Mouse (Mus musculus): ENCODE data around the gene Ahcy. TPM values are rescaled to one million over a fixed set of nuclear protein-coding genes. Genes with fewer than 3 reads are reported as not detected.
"Not testable (repeated sequence)": the region's sequence is repeated elsewhere in the genome, so short reads cannot be mapped to it uniquely, and the experiment has no call there.

Gene Ahcy
- polyA plus RNA-seq, 1 experiment from 2014 or later, result 80.8 TPM

DNA sequence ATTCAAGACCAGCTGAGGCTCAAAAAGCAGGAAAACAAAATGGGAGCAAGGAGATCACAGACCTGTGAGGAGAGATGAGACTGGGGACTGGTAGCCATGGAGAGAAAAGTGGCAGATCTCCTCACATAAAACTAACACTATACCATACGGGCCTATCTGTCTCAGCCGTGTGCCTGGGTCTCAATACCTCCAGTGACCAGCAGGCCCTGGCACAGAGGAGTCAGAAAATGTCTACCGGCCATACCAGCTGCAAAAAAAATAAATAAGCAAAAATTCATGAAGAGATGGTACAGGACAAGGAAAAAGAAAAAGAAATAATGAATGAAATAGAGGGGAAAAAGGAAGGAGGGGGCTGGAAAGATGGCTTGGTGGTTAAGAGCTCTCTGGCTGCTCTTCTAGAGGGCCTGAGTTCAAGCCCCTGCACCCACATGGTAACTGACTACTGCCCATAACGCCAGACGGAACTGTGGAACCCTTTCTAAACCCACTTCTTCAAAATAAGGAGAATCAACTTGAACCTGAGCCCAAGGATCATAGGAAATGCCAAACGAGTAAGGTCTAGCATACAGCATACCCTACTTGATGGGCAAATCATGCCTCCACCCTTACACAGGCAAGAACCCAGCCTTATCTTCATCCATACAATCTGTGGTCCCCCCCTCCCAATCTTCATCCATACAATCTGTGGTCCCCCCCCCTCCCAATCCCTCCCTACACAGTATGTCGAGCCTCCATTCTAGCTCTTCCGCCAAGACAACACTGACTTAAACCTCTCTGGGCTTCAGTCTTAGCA, 1.7 kb downstream of the Ahcy start:
- Histone ChIP-seq H3K4me3 (peak overlapping the region; percentile 75), H3K4me2 (peak overlapping the region; percentile 74), H3K27ac (no peak overlapping the region), H3K9me3 (no peaks in the 10 kb centered on the region), H3K4me1 (peaks cover 26% of the 10 kb centered on the region), H3K9ac (0 out of 2 replicates have a peak overlapping the region, but pooled peaks have one; percentile 90), H3K27me3 (no peaks in the 10 kb centered on the region), H3K36me3 (peaks cover 13% of the 10 kb centered on the region)
- ATAC-seq (ENCODE audit: insufficient number of reproducible peaks, insufficient read depth, low FRiP score, low TSS enrichment, low read depth), result no peak
- 88% methylated on average over 8 of the region's 8 CpGs for WGBS

DNA sequence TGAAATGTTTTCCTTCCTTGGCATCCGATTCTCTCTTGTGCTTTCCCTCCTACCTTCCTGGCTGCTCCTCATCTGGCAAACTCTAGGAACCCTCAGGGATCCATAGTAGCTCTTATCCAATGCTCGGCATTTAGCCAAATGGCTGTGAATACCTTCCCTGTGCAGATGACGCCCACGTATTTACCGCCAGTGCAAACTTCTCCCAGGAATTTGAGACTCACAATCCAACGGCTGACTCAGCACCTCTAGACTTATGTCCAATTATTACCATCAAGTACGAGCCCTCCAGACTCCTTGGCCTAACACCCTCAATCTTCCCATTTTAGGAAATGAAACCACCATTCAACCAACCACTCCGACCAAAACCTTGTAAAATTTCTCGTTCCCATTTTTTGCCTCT, 3.3 kb downstream of the Ahcy start:
- 85% methylated on average over 9 of the region's 9 CpGs for WGBS
- Histone ChIP-seq H3K27me3 (no peaks in the 10 kb centered on the region), H3K9ac (no peak overlapping the region), H3K36me3 (peaks cover 29% of the 10 kb centered on the region), H3K27ac (no peak overlapping the region), H3K4me2 (no peak overlapping the region), H3K4me3 (no peak overlapping the region), H3K4me1 (peaks cover 26% of the 10 kb centered on the region), H3K9me3 (no peaks in the 10 kb centered on the region)
- no peak for ATAC-seq (ENCODE audit: insufficient number of reproducible peaks, insufficient read depth, low FRiP score, low TSS enrichment, low read depth)

DNA sequence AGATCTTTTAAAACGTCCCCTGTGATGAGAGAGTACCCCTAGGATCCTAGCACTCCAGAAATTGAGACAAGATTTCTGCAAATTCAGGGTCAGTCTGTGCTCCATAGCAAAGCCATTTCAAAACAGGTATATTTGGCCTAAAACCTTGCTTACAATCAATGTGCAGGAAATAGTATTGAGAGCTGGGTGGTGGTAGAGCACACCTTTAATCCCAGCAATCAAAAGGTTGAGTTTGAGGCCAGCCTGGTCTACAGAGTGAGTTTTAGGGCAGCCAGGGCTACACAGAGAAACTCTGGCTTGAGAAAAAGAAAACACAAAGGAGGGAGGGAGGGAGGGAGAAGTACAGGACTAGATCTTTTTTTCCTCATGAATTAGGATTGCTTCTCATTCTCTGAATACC, 16.9 kb downstream of the Ahcy start:
- H3K9me3 ChIP-seq, result no peaks in the 10 kb centered on the region
- no peak overlapping the region for H3K27ac ChIP-seq
- 66% methylated on average over 1 of the region's 1 CpGs for WGBS
- H3K4me2 ChIP-seq, result no peak overlapping the region
- no peak for ATAC-seq (ENCODE audit: insufficient number of reproducible peaks, insufficient read depth, low FRiP score, low TSS enrichment, low read depth)
- H3K36me3 ChIP-seq, result peaks cover 28% of the 10 kb centered on the region
- no peak overlapping the region for H3K4me3 ChIP-seq
- no peak overlapping the region for H3K9ac ChIP-seq
- H3K27me3 ChIP-seq, result no peaks in the 10 kb centered on the region
- no peaks in the 10 kb centered on the region for H3K4me1 ChIP-seq

GRCm38 (mm10) chr2:155056076-155056578, 18.2 kb downstream of the Ahcy start:
- 68% methylated on average over 5 of the region's 5 CpGs for WGBS
- peaks cover 9% of the 10 kb centered on the region for H3K4me1 ChIP-seq
- H3K9ac ChIP-seq, result no peak overlapping the region
- H3K4me3 ChIP-seq, result no peak overlapping the region
- peaks cover 15% of the 10 kb centered on the region for H3K36me3 ChIP-seq
- H3K9me3 ChIP-seq, result no peaks in the 10 kb centered on the region
- H3K27me3 ChIP-seq, result no peaks in the 10 kb centered on the region
- H3K4me2 ChIP-seq, result no peak overlapping the region
- no peak overlapping the region for H3K27ac ChIP-seq
- no peak for ATAC-seq (ENCODE audit: insufficient number of reproducible peaks, insufficient read depth, low FRiP score, low TSS enrichment, low read depth)

- Histone ChIP-seq H3K36me3 (peaks cover 8% of the 10 kb centered on the region), H3K9ac (no peak overlapping the region), H3K4me2 (no peak overlapping the region), H3K9me3 (no peaks in the 10 kb centered on the region), H3K4me1 (peaks cover 14% of the 10 kb centered on the region), H3K27ac (no peak overlapping the region), H3K4me3 (no peak overlapping the region), H3K27me3 (no peaks in the 10 kb centered on the region)
- no peak for ATAC-seq (ENCODE audit: insufficient number of reproducible peaks, insufficient read depth, low FRiP score, low TSS enrichment, low read depth)
- 23% methylated on average over 3 of the region's 3 CpGs for WGBS
Measured at GRCm38 (mm10) chr2:155054672-155055071, 19.6 kb downstream of the Ahcy start.

GRCm38 (mm10) chr2:155053512-155053911, 20.8 kb downstream of the Ahcy start:
- H3K4me3 ChIP-seq; ATAC-seq (ENCODE audit: insufficient number of reproducible peaks, insufficient read depth, low FRiP score, low TSS enrichment, low read depth); H3K9ac ChIP-seq; H3K27ac ChIP-seq; H3K36me3 ChIP-seq; H3K27me3 ChIP-seq; H3K9me3 ChIP-seq; H3K4me2 ChIP-seq: not testable (repeated sequence)
- H3K4me1 ChIP-seq, result peaks cover 17% of the 10 kb centered on the region
- WGBS, result 89% methylated on average over 8 of the region's 8 CpGs

- Histone ChIP-seq H3K4me2 (no peak overlapping the region), H3K9me3 (no peaks in the 10 kb centered on the region), H3K36me3 (no peaks in the 10 kb centered on the region), H3K9ac (no peak overlapping the region), H3K27me3 (no peaks in the 10 kb centered on the region), H3K4me3 (no peak overlapping the region), H3K4me1 (peaks cover 23% of the 10 kb centered on the region), H3K27ac (no peak overlapping the region)
- WGBS, result 73% methylated on average over 2 of the region's 2 CpGs
- ATAC-seq (ENCODE audit: insufficient number of reproducible peaks, insufficient read depth, low FRiP score, low TSS enrichment, low read depth), result no peak
Measured at GRCm38 (mm10) chr2:155052681-155053080, 21.6 kb downstream of the Ahcy start.

DNA sequence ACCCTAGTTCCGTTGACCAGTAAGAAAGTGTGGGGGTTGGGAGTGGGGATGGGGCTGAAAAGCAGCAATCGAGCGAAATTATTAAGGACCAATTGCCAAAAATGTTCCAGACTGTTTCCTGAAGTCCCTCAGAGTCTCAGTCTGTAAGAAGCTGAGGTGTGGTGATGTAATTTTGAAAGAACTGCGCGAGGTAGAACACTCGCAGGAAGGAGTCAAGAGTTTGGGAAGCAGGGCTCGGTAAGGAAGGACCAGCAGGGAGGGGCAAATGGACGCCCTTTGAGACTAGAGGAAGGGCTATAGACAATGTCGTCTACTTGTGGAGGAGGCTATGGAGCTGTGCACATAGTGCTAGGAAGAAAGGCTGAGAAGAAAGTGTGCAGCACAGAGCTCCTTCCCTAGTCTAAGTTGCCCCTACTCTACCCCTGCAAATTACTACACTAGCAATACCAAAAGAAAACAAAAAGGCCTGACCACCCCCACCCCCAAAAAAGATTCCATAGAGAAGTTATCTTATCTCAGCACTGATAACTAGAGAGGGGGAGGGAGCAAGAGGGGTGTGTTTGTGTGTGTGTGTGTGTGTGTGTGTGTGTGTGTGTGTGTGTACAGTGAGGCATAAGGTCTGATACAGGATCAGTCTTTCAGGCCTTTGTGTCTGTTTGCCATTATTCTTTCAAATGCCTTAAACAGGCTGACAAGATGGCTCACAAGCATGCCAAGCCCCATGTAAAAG, 22.5 kb downstream of the Ahcy start:
- peak overlapping the region; percentile 57 for H3K4me3 ChIP-seq
- H3K27ac ChIP-seq, result peak overlapping the region; percentile 90; the same call in 1 of the 2 replicates

DNA sequence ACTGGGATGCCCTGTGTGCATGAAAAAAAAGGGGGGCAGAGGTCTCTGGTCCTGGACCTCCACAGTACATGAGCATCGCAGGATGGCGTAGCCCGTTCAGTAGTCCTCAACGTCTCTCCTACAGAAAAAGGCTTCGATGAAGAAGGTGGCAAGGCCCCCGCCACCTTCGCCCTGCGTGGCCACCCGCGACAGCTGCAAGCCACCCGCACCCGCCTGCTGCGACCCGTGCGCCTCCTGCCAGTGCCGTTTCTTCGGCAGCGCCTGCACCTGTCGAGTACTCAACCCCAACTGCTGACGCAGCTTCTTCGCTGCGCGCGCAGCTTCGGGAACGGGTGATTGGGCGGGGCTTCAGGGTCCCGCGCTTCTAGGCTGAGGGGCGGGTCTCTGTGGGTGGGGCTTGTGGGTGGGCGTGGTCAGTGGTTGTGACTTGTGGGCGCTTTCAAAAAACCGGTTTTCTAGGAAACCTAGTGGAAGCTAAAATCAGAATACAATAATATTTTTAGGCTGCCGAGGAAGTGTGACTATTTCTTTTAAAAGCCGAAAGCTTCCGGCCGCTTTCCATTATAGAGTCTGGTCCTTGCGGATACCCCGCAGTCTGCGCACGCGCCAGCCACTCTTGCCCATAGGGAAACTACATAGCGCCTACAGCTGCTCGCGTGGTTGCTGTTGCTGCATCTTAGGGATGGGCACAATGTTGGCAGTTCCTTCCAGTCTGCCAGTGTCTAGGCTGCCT, 23.6 kb downstream of the Ahcy start:
- H3K4me3 ChIP-seq, result peak overlapping the region; percentile 57
- under 1% methylated on average over 45 of the region's 45 CpGs for WGBS
- H3K9ac ChIP-seq, result peak overlapping the region; percentile 72
- H3K4me2 ChIP-seq, result peak overlapping the region; percentile 77
- peak overlapping the region; percentile 90 for H3K27ac ChIP-seq
- H3K9me3 ChIP-seq, result no peaks in the 10 kb centered on the region
- ATAC-seq (ENCODE audit: insufficient number of reproducible peaks, insufficient read depth, low FRiP score, low TSS enrichment, low read depth), result peak; percentile 90
- no peaks in the 10 kb centered on the region for H3K36me3 ChIP-seq
- peaks cover 29% of the 10 kb centered on the region for H3K4me1 ChIP-seq
- no peaks in the 10 kb centered on the region for H3K27me3 ChIP-seq

More for the DNA sequence above, 22.5 kb downstream of the Ahcy start:
- Histone ChIP-seq H3K36me3 (no peaks in the 10 kb centered on the region), H3K4me1 (peaks cover 29% of the 10 kb centered on the region), H3K9me3 (no peaks in the 10 kb centered on the region), H3K9ac (peak overlapping the region; percentile 72), H3K4me2 (peak overlapping the region; percentile 77), H3K27me3 (no peaks in the 10 kb centered on the region)
- 28% methylated on average over 9 of the region's 9 CpGs for WGBS
- no peak for ATAC-seq (ENCODE audit: insufficient number of reproducible peaks, insufficient read depth, low FRiP score, low TSS enrichment, low read depth)

DNA sequence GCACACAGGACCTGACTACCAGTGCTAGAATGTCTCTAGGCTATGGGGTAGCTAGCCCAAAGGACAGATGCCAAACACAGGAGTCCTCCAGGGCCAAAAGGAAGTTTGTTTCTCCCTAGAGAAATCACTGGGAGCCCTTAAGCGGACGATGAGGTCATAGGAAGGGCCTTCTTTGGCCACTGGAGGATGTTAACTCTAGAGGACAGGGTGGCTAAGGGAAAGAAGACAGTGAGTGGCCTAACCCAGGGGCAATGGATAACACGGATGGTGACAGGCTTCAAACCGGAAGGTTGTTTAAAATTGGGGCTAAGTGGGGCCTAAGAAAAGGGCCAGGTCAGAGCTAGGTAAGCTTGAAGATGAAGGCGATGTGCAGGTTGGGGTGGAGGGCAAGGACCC, 24.2 kb downstream of the Ahcy start:
- peaks cover 29% of the 10 kb centered on the region for H3K4me1 ChIP-seq
- H3K27me3 ChIP-seq, result no peaks in the 10 kb centered on the region
- 27% methylated on average over 5 of the region's 5 CpGs for WGBS
- H3K36me3 ChIP-seq, result no peaks in the 10 kb centered on the region
- peak overlapping the region; percentile 77 for H3K4me2 ChIP-seq
- H3K9me3 ChIP-seq, result no peaks in the 10 kb centered on the region
- H3K9ac ChIP-seq, result peak overlapping the region; percentile 72
- H3K27ac ChIP-seq, result peak overlapping the region; percentile 90
- peak overlapping the region; percentile 57 for H3K4me3 ChIP-seq
- ATAC-seq (ENCODE audit: insufficient number of reproducible peaks, insufficient read depth, low FRiP score, low TSS enrichment, low read depth), result no peak

DNA sequence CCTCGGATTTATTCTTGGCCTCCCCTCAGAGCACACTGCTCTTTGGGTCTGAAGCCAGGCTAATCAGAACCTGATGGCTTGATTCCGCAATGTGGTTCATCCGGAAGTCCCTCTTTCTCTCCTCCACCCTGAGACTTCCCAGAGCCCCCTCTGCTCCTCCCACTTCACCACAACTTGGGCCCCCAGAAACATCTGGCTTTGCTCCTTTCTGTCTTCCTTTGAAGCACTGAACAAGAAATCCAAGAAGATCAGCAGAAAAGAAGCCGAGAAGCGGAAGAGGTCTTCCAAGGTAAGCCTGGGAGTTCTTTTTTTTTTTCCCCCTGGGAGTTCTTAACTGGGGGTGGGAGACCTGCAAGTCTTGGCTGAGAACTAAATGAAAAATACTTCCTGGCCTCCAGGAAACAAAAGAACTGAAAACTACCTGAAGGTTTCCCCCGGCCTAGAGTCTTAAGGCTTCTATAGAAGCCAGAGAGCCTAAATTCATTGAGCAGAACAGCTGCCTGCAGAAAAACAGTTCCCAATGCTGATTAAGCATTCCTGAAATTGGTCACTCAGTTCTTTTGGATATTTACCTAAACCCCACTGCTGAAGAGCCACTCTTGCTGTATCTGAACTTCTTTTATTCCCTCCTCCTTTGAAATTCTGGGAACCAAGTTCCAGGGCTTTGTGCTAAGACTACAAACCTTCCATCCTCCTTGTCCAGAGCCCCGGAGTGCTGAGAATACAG, 26.7 kb downstream of the Ahcy start:
- 23% methylated on average over 7 of the region's 7 CpGs for WGBS
- peak overlapping the region; percentile 28 for H3K9ac ChIP-seq
- peaks cover 29% of the 10 kb centered on the region for H3K4me1 ChIP-seq
- H3K4me3 ChIP-seq, result peak overlapping the region; percentile 26
- peak overlapping the region; percentile 40 for H3K4me2 ChIP-seq
- ATAC-seq (ENCODE audit: insufficient number of reproducible peaks, insufficient read depth, low FRiP score, low TSS enrichment, low read depth), result no peak
- no peaks in the 10 kb centered on the region for H3K27me3 ChIP-seq
- H3K9me3 ChIP-seq, result no peaks in the 10 kb centered on the region
- H3K36me3 ChIP-seq, result no peaks in the 10 kb centered on the region
- H3K27ac ChIP-seq, result peak overlapping the region; percentile 75
